Mouse (Mus musculus): ENCODE measurements around the gene Tcf12. TPM values are rescaled to one million over a fixed set of nuclear protein-coding genes. Genes with fewer than 3 reads are reported as not detected.

Gene Tcf12
- polyA plus RNA-seq, 1 experiment from 2014 or later = 112 TPM

- Histone ChIP-seq H3K4me1 (peaks cover 7% of the 10 kb centered on the region; the same call in 1 of the 2 replicates), H3K4me3 (replicated peaks) (no peak overlapping the region), H3K27me3 (peaks cover 9% of the 10 kb centered on the region; the same call in 1 of the 2 replicates), H3K27ac (no peak overlapping the region), H3K9ac (no peak overlapping the region), H3K36me3 (replicated peaks) (no peaks in the 10 kb centered on the region), H3K9me3 (no peaks in the 10 kb centered on the region), H3K4me2 (no peak overlapping the region)
- 68% methylated on average over 6 of the region's 6 CpGs for WGBS
- no peak for ATAC-seq (ENCODE audit: low FRiP score)
Measured at GRCm38 (mm10) chr9:71805646-71806421, 305.8 kb downstream of the Tcf12 start.

DNA sequence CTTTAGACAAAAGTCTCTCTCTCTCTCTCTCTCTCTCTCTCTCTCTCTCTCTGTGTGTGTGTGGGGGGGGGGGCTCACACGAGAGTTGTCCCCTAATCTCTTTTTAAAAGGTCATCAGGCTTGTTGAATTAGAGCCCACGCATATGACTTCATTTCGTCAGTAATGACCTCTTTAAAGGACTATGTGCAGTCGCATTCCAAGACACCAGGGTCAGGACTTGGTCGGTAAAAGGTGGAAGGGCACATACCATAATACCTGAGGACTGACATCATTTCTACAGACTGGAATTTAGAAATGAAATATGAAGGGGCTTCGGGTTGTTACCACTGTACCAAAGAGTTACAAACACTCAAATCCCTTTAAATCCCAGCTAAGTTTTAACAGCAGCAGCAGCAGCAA is 307.6 kb downstream of the Tcf12 start:
- 31% methylated on average over 6 of the region's 6 CpGs for WGBS
- H3K4me1 ChIP-seq = peaks cover 4% of the 10 kb centered on the region; the same call in 1 of the 2 replicates
- H3K4me3 ChIP-seq (replicated peaks) = no peak overlapping the region
- no peak overlapping the region for H3K9ac ChIP-seq
- H3K27ac ChIP-seq = no peak overlapping the region
- H3K27me3 ChIP-seq = peaks cover 9% of the 10 kb centered on the region; the same call in 1 of the 2 replicates
- no peak overlapping the region for H3K4me2 ChIP-seq
- H3K9me3 ChIP-seq = no peaks in the 10 kb centered on the region
- no peaks in the 10 kb centered on the region for H3K36me3 ChIP-seq (replicated peaks)
- ATAC-seq (ENCODE audit: low FRiP score) = no peak

DNA sequence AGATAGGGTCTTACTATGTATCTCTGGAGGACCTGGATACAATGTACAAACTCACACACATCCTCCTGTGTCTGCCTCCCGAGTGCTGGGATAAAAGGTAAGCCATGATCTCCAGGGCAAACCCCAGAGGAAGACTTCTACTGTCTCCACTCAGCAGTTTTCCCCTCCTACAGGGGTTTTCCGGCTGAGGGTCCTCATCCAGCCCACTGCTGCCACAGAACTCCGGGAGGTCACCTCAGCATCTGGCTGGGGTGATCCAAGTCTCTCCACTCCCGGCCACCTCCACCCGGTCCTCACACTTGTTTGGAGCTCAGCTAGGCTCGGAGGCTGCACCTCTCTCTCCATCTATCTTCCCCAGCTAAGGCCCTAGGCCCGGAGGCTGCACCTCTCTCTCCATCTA is 308.4 kb downstream of the Tcf12 start:
- Histone ChIP-seq H3K4me2 (no peak overlapping the region), H3K4me1 (no peaks in the 10 kb centered on the region), H3K27me3 (peaks cover 6% of the 10 kb centered on the region; the same call in 1 of the 2 replicates), H3K9ac (no peak overlapping the region), H3K36me3 (replicated peaks) (no peaks in the 10 kb centered on the region), H3K9me3 (no peaks in the 10 kb centered on the region), H3K27ac (no peak overlapping the region), H3K4me3 (replicated peaks) (no peak overlapping the region)
- no peak for ATAC-seq (ENCODE audit: low FRiP score)
- WGBS = 70% methylated on average over 7 of the region's 7 CpGs

- Histone ChIP-seq H3K4me3 (replicated peaks) (no peak overlapping the region), H3K27ac (no peak overlapping the region), H3K4me2 (no peak overlapping the region), H3K4me1 (no peaks in the 10 kb centered on the region), H3K9ac (no peak overlapping the region), H3K27me3 (peaks cover 6% of the 10 kb centered on the region; the same call in 1 of the 2 replicates), H3K9me3 (no peaks in the 10 kb centered on the region), H3K36me3 (replicated peaks) (no peaks in the 10 kb centered on the region)
- WGBS = 86% methylated on average over 5 of the region's 5 CpGs
- ATAC-seq (ENCODE audit: low FRiP score) = no peak
Measured at GRCm38 (mm10) chr9:71799598-71799997, 312.1 kb downstream of the Tcf12 start.

- Histone ChIP-seq H3K4me3 (replicated peaks) (no peak overlapping the region), H3K9ac (no peak overlapping the region), H3K9me3 (no peaks in the 10 kb centered on the region), H3K27me3 (peaks cover 6% of the 10 kb centered on the region; the same call in 1 of the 2 replicates), H3K4me1 (no peaks in the 10 kb centered on the region), H3K4me2 (no peak overlapping the region), H3K27ac (no peak overlapping the region), H3K36me3 (replicated peaks) (no peaks in the 10 kb centered on the region)
- ATAC-seq (ENCODE audit: low FRiP score) = no peak
- 50% methylated on average over 5 of the region's 5 CpGs for WGBS
Measured at GRCm38 (mm10) chr9:71798176-71798575, 313.5 kb downstream of the Tcf12 start.

Small RNA genes lying within 50 kb of the gene (microRNA-seq; reads per million reads assigned to microRNA genes)
- not detected for gene Gm27450

Other genes with a start within 250 kb of the Tcf12 start
- 61.9 and 62.3 TPM in 2 replicates for gene Zfp280d, start 163.0 kb upstream of the Tcf12 start, polyA plus RNA-seq (2016; fragmentation: Nextera tagmentation; extraction: Ambion mirVana)

All from forebrain, embryonic 12.5 days (tissue).